Mouse (Mus musculus) liver, embryonic 14.5 days (tissue): ENCODE results near the gene Apom. TPM values are rescaled to one million over a fixed set of nuclear protein-coding genes. Genes with fewer than 3 reads are reported as not detected.

ENCODE experiments used
- ATAC-seq: fragments of 200-750 bp; cut with Nextera tagmentation; 2 replicates; pipeline ENCODE4 v1.8.0; 2017; ENCODE audit warnings: moderate number of reproducible peaks, mild to moderate bottlenecking, moderate library complexity; ENCODE audit not compliant: insufficient read depth
- DNase-seq, 3 experiments: peaks; one replicate each; pipeline ENCODE4 v3.0.0-alpha.2; 2012 to 2013; ENCODE audit warnings: low read depth in 3 of 3, low spot score in 3 of 3
- H3K27ac ChIP-seq: fragments of 300-500 bp; sonication (generic); 2 replicates; pipeline ENCODE4 v1.5.1; 2014; ENCODE audit warnings: moderate library complexity, mild to moderate bottlenecking, control low read depth, inconsistent platforms
- H3K27me3 ChIP-seq: fragments of 300-500 bp; sonication (generic); 2 replicates; pipeline ENCODE4 v1.6.1; 2014; ENCODE audit warnings: mild to moderate bottlenecking, low read length, moderate library complexity; ENCODE audit not compliant: control insufficient read depth, insufficient read depth
- H3K36me3 ChIP-seq: fragments of 300-500 bp; sonication (generic); replicated peaks from 2 replicates; pipeline ENCODE4 v1.6.1; 2014; ENCODE audit warnings: low read depth; ENCODE audit not compliant: control insufficient read depth, insufficient read depth
- H3K4me1 ChIP-seq, 2 experiments: fragments of 200-500 bp in 1 of 2; fragments of 300-500 bp in 1 of 2; sonication (generic) in 1 of 2; replicated peaks; 2 replicates each; pipeline ENCODE4 v1.6.1; 2012 to 2014; ENCODE audit warnings: antibody characterized with exemption in 1 of 2, inconsistent platforms in 1 of 2, low read length in 1 of 2; ENCODE audit not compliant: control insufficient read depth in 2 of 2, insufficient read depth in 2 of 2
- H3K4me2 ChIP-seq: fragments of 300-500 bp; sonication (generic); 2 replicates; pipeline ENCODE4 v1.6.1; 2014; ENCODE audit warnings: low read depth, mild to moderate bottlenecking, control low read depth, moderate library complexity
- H3K4me3 ChIP-seq, 2 experiments: fragments of 200-500 bp in 1 of 2; fragments of 300-500 bp in 1 of 2; sonication (generic) in 1 of 2; 2 replicates each; pipeline ENCODE4 v1.5.1; 2012 to 2014; ENCODE audit warnings: low read depth in 2 of 2, low read length in 2 of 2, mild to moderate bottlenecking in 2 of 2, control low read depth in 1 of 2, inconsistent platforms in 1 of 2, moderate library complexity in 1 of 2; ENCODE audit not compliant: insufficient read depth in 1 of 2
- H3K9ac ChIP-seq: fragments of 300-500 bp; sonication (generic); replicated peaks from 2 replicates; pipeline ENCODE4 v1.6.1; 2014; ENCODE audit warnings: mild to moderate bottlenecking, control low read depth, moderate library complexity
- H3K9me3 ChIP-seq: fragments of 300-500 bp; sonication (generic); 2 replicates; pipeline ENCODE4 v1.6.1; 2016; ENCODE audit warnings: low read length, mixed read lengths; ENCODE audit not compliant: control insufficient read depth
- CTCF ChIP-seq: IDR thresholded peaks from 2 replicates; pipeline ENCODE4 v1.5.1; 2016; ENCODE audit warnings: antibody characterized with exemption, low read depth, control low read depth
- EP300 ChIP-seq: IDR thresholded peaks from 2 replicates; pipeline ENCODE4 v1.6.1; 2016; ENCODE audit warnings: antibody characterized with exemption, low read depth
- WGBS: fragments of 180-500 bp; shearing (Covaris S2); extraction: QIAGEN DNeasy Blood & Tissue Kit; methylation state at CpG from one replicate; pipeline ENCODE4 v1.1.7; 2014; ENCODE audit not compliant: insufficient replicate concordance; 5-methylcytosine and 5-hydroxymethylcytosine counted together
- polyA plus RNA-seq, 2 experiments: library from polyadenylated mRNA; depleted of rRNA in 1 of 2; stranded (reverse) in 1 of 2; unstranded in 1 of 2; fragments of >200 nt; fragmentation: Nextera tagmentation in 1 of 2; extraction: Ambion mirVana in 1 of 2; gene quantifications; 2 replicates each; pipeline versions ENCODE4 v1.2.1 to v1.2.3; 2012 to 2014

Apom gene
- polyA plus RNA-seq, 2 experiments = 317 to 750 TPM

- DNase-seq (no peak), ATAC-seq (no peak)
- no peak overlapping the region for H3K9ac ChIP-seq
- H3K27ac ChIP-seq = no peak overlapping the region
- no peaks in the 10 kb centered on the region for H3K9me3 ChIP-seq
- TF ChIP-seq CTCF = no peak
- TF ChIP-seq EP300 = no peak
- peaks cover 0 to 4% of the 10 kb centered on the region in 2 experiments; a peak in 1 of 4 replicates for H3K4me1 ChIP-seq
- WGBS = 45% methylated on average over 8 of the region's 8 CpGs
- no peaks in the 10 kb centered on the region for H3K36me3 ChIP-seq
- H3K4me3 ChIP-seq = no peak overlapping the region
- no peak overlapping the region for H3K4me2 ChIP-seq
- H3K27me3 ChIP-seq = no peaks in the 10 kb centered on the region
These were observed 42.5 kb upstream of the Apom start for GRCm38 (mm10) chr17:35174201-35174977.

- Histone ChIP-seq H3K36me3 (no peaks in the 10 kb centered on the region), H3K9ac (no peak overlapping the region), H3K4me1 (peaks cover 0 to 4% of the 10 kb centered on the region in 2 experiments; a peak in 1 of 4 replicates), H3K4me2 (no peak overlapping the region), H3K27ac (no peak overlapping the region), H3K27me3 (no peaks in the 10 kb centered on the region), H3K4me3 (no peak overlapping the region), H3K9me3 (no peaks in the 10 kb centered on the region)
- DNase-seq (no peak), ATAC-seq (no peak)
- 52% methylated on average over 3 of the region's 3 CpGs for WGBS
- TF ChIP-seq EP300 (no peak), CTCF (no peak)
These were observed 41.5 kb upstream of the Apom start for GRCm38 (mm10) chr17:35173329-35173728.

GRCm38 (mm10) chr17:35172445-35173234, 40.8 kb upstream of the Apom start:
- no peak overlapping the region for H3K4me2 ChIP-seq
- WGBS = 55% methylated on average over 11 of the region's 11 CpGs
- no peaks in the 10 kb centered on the region for H3K27me3 ChIP-seq
- no peaks in the 10 kb centered on the region for H3K9me3 ChIP-seq
- no peak for ATAC-seq
- TF ChIP-seq EP300 (no peak), CTCF (no peak)
- no peaks in the 10 kb centered on the region for H3K36me3 ChIP-seq
- no peak overlapping the region for H3K27ac ChIP-seq
- no peak overlapping the region for H3K9ac ChIP-seq
- H3K4me3 ChIP-seq = no peak overlapping the region
- DNase-seq = no peak
- H3K4me1 ChIP-seq = peaks cover 0 to 4% of the 10 kb centered on the region in 2 experiments; a peak in 1 of 4 replicates

GRCm38 (mm10) chr17:35168541-35169207, 36.8 kb upstream of the Apom start:
- 13% methylated on average over 4 of the region's 4 CpGs for WGBS
- Histone ChIP-seq H3K36me3 (no peaks in the 10 kb centered on the region), H3K4me3 (no peak overlapping the region), H3K9ac (no peak overlapping the region; the same call in 1 of the 2 replicates), H3K27ac (no peak overlapping the region), H3K4me1 (peaks cover 4 to 10% of the 10 kb centered on the region in 2 experiments), H3K27me3 (no peaks in the 10 kb centered on the region), H3K4me2 (no peak overlapping the region), H3K9me3 (no peaks in the 10 kb centered on the region)
- TF ChIP-seq CTCF (peak; percentile 70), EP300 (no peak)
- DNase-seq (peak; percentile 49 to 61 (median 54)), ATAC-seq (no peak)
